Mouse (Mus musculus) ovary, postnatal 10 days (tissue): ENCODE measurements around the gene B630019K06Rik.
"Not testable (repeated sequence)": the region's sequence is repeated elsewhere in the genome, so short reads cannot be mapped to it uniquely, and the experiment has no call there.

Source experiments
- DNase-seq: peaks from one replicate; pipeline ENCODE4 v3.0.0; 2022; ENCODE audit warnings: low spot score

B630019K06Rik gene

GRCm38 (mm10) chrX:8892343-8893155 is at the start of gene B630019K06Rik:
TSS of gene B630019K06Rik (plus strand) at chrX:8892382.
- DNase-seq = peak; percentile 41

DNA sequence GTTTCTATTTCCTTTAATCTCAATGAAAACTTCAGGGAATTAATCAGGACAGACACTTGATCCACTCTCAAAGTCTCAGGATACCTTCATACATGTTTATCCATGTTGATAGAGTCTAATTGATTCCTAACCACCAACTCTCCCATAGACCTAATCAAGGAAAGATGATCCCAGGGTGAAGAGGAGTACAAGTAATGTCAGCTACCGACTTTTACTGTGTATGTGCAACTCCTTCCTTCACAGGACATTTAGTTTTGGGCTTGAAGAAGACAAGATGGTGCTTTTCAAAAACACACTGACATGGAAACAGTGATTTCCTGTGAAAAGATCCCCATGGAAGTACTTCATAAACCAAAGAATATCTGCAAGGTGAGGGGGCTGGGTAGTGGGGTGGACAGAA is 48.5 kb upstream of the B630019K06Rik start, which contains the start of gene Gm6592:
Gene Gm6592, plus strand, starts transcription at position 301 of the 400 bp plus-strand sequence.
- no peak for DNase-seq

GRCm38 (mm10) chrX:8852486-8852885 is 39.7 kb upstream of the B630019K06Rik start:
- no peak for DNase-seq

DNA sequence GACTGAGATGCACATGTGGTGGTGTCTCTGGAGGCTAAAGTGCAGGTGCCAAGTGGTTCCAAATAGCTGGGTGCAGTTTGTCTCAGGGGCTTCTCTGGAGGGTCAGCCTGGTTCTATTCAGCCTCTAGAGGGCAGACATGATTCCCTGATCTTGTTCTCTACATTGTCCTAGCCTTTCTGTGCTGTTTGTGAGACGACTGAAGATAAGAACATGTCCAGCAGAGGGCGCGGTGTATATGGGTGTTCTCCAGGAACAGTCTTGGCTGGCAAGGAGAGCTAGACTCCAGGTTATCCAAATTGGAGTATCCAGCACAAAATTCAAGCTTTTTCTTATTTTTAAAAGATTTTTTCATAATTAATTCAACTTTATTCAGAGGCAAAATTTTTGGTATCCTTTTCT is 27.9 kb upstream of the B630019K06Rik start:
- DNase-seq = peak; percentile 7

GRCm38 (mm10) chrX:8873953-8874352 is 18.2 kb upstream of the B630019K06Rik start, which contains the start of gene Gm5751:
TSS of gene Gm5751 (plus strand) at chrX:8874253.
- DNase-seq = not testable (repeated sequence)

DNA sequence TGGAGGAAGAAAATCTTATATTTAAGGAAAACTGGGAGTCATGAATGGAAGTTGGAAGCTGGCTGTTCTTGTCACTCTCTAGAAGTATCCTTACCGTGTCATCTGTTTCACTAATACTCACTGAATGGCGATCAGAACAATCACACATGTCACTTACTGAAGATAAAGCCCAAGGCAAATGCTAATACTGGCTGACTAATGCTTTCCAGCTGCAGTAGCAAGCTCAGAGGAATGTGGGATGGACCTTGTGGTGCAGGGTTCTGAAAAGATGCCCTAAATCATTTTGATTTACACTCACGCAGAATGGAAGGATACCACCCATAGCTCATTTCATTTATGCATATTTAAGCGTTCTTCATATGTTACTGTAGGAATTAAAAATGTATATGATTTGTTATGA is 7.8 kb upstream of the B630019K06Rik start:
- no peak for DNase-seq

DNA sequence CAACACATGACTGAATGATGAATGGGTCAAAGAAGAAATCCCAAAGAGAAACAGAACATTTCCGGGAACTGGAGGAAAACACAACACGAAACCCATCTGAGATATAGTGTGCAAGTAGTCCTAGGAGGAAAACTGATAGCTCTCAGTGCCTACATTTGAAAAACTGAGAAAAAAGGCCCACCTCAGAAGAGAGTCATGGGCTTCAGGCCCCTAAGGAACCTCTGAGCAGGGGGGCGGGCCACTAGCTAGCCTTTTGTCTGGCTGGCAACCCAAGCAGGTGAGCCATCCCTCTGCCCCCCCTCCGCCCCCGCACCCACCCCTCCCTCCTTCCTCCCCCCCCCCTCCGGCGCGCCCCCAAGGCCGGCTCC is 223 bp upstream of the B630019K06Rik start:
- no peak for DNase-seq

DNA sequence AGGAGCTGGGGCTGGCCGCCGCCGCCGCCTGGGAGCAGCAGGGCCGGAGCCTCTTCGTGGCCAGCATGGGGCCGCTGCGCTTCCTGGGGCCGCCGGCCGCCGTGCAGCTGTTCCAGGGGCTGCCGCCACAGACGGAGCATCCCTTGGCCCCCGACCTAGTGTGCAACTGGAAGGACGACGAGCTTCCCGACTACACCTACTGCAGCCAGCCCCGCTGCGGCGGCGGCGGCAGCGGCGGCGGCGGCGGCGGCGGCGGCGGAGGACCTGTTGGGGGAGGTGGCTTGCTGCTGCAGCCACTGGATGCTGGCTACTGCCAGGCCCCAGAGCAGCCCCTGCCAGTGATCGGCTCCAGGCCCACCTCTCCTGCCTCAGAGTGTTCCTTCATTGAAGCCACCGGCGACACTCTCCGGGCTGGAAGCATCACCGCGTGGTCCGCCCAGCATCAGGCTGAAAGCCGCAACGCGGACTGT is 1.0 kb downstream of the B630019K06Rik start:
- DNase-seq = no peak

GRCm38 (mm10) chrX:8900823-8901222 is 8.6 kb downstream of the B630019K06Rik start:
- DNase-seq = no peak

- DNase-seq = no peak
These were observed 9.8 kb downstream of the B630019K06Rik start for GRCm38 (mm10) chrX:8901906-8902472.

DNA sequence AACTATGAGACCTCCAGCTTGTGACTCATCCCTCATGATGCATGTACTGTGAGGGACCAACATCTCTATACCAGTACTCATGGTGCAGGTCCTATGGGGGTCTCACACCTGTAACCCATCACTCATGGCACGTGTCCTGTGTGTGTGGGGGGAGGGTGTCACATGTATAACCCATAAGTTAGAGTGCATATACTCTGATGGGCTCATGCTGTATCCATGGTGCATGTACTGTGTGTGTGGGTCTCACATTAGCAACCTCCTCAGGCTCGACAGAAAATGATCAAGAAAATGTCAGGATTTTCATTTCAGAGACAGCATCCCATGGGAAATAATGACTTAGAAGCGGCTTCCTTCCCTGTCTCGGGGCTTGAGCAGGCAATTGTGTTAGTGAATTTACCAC is 28.9 kb downstream of the B630019K06Rik start:
- DNase-seq = no peak

DNA sequence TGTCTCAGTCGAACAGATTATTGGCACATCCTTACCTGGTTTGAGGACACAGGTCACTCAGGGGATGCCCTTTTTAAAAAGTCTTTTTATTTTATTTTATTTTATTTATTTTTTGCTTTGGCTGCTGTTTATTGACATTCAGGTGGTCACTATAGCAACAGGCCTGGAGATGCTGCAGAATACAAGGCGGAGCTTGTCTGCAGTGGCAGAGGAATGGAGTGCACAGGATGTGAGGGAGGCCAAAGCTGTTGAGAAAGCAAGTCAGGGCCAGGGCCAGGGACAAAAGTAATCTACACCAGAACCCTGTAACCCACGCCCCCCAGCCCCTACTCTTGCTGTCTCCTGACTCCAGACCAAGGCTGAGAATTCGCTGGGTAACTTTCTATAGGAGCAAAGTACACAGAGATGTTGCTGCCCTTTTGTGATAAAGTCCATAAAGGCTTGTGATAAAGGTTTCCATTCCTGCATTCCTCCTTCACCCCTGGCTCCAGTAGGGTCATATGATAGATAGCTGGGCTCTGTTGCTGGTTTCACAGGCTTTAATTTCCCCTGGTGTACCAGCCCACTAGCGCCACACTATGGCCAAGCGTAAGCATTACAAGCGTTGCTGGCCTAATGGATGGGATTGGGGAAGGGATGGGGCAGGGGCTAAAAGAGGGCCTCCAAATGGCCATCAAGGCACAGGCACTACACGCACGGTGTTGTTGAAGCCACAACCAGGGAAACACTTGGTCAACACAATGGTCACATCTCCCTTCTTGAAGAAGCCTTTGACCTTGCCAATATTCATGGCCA is 29.8 kb downstream of the B630019K06Rik start:
- DNase-seq = no peak

DNA sequence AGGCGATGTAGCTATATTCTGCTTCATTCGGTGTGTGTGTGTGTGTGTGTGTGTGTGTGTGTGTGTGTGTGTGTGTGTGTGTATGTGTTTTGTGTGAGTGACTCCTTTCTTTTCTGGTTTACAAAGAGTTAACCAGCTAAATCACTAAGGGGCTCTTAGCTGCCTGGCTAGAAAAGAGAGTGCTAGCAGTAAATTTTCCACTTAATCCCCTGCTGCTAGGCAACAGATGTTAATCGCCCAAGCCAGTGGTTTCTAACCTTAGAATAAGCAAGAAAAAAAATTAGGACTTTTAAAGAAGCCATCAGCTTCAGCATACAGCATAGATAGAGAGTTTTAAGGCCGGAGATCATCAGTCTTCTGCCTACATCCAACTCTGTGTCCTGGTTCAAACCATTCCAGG is 35.1 kb downstream of the B630019K06Rik start:
- DNase-seq = no peak

DNA sequence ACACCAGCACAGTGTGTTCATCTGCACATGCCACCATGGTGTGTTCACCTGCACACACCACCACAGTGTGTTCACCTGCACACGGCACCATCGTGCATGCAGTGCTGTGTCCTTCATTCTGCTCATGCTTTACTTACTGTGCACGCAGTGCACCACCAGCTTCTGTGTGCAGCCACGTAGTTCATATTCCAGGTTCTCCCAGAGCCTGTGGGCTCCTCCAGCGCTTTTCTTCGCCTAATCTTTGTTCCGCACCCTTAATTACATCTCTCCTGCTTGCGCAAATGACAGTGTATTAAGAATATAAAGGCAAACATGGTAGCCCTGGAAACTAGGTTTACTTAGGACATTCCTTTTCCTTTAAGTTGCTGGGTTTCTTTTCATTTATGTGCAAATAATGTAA is 51.9 kb downstream of the B630019K06Rik start:
- DNase-seq = no peak
